Mouse (Mus musculus) ES-Bruce4 (cell line): Measurements from ENCODE around the gene Slit3.

Experiments used
- CTCF ChIP-seq: IDR thresholded peaks from one replicate; pipeline ENCODE4 v1.8.1; 2011; ENCODE audit warnings: low read depth, low read length
- EP300 ChIP-seq: IDR thresholded peaks from 2 replicates; pipeline ENCODE4 v1.6.1; 2011; ENCODE audit warnings: low read depth, low read length; ENCODE audit not compliant: insufficient read depth

GRCm38 (mm10) chr11:35491701-35492100 is 370.7 kb downstream of the Slit3 start:
- TF ChIP-seq CTCF (no peak), EP300 (no peak)
